Mouse (Mus musculus) thymus, postnatal 4 days (tissue): ENCODE measurements around the gene Klf3.
A peak's percentile ranks its signal among the peaks of the same experiment; 100 is the strongest.
"Not testable (repeated sequence)": the region's sequence is repeated elsewhere in the genome, so short reads cannot be mapped to it uniquely, and the experiment has no call there.

Source experiments
- DNase-seq: peaks from one replicate; pipeline ENCODE4 v3.0.0; 2021

Klf3 gene

GRCm38 (mm10) chr5:64840087-64840486 lies 36.9 kb downstream of the Klf3 start:
- no peak for DNase-seq

- DNase-seq = no peak
Measured at GRCm38 (mm10) chr5:64844622-64845021, 41.4 kb downstream of the Klf3 start.

- no peak for DNase-seq
Measured at GRCm38 (mm10) chr5:64847305-64847704, 44.1 kb downstream of the Klf3 start.

GRCm38 (mm10) chr5:64849892-64850291 lies 46.7 kb downstream of the Klf3 start:
- no peak for DNase-seq

GRCm38 (mm10) chr5:64852656-64853398 lies 49.6 kb downstream of the Klf3 start:
- peak; percentile 24 for DNase-seq

- DNase-seq = no peak
Measured at GRCm38 (mm10) chr5:64853421-64853820, 50.2 kb downstream of the Klf3 start.

GRCm38 (mm10) chr5:64855199-64855598 lies 52.0 kb downstream of the Klf3 start:
- no peak for DNase-seq

- DNase-seq = peak; percentile 80
Measured at GRCm38 (mm10) chr5:64860900-64861470, 57.8 kb downstream of the Klf3 start.

GRCm38 (mm10) chr5:64861471-64862199 lies 58.4 kb downstream of the Klf3 start:
- peak; percentile 56 for DNase-seq

- DNase-seq = peak; percentile 39
Measured at GRCm38 (mm10) chr5:64862269-64862668, 59.1 kb downstream of the Klf3 start.

- peak; percentile 40 for DNase-seq
Measured at GRCm38 (mm10) chr5:64864699-64865108, 61.5 kb downstream of the Klf3 start.

GRCm38 (mm10) chr5:64865219-64865964 lies 62.2 kb downstream of the Klf3 start:
- DNase-seq = peak; percentile 32

- DNase-seq = peak; percentile 84
Measured at GRCm38 (mm10) chr5:64866331-64867050, 63.3 kb downstream of the Klf3 start.

- no peak for DNase-seq
Measured at GRCm38 (mm10) chr5:64867124-64867523, 63.9 kb downstream of the Klf3 start.

- no peak for DNase-seq
Measured at GRCm38 (mm10) chr5:64867551-64867950, 64.4 kb downstream of the Klf3 start.

- peak; percentile 2 for DNase-seq
Measured at GRCm38 (mm10) chr5:64876086-64876830, 73.1 kb downstream of the Klf3 start.

- DNase-seq = no peak
Measured at GRCm38 (mm10) chr5:64877235-64878026, 74.2 kb downstream of the Klf3 start.

- no peak for DNase-seq
Measured at GRCm38 (mm10) chr5:64878027-64878425, 74.8 kb downstream of the Klf3 start.

GRCm38 (mm10) chr5:64878526-64878925 lies 75.3 kb downstream of the Klf3 start:
- no peak for DNase-seq

- no peak for DNase-seq
Measured at GRCm38 (mm10) chr5:64879241-64879640, 76.1 kb downstream of the Klf3 start.

GRCm38 (mm10) chr5:64881559-64881958 lies 78.4 kb downstream of the Klf3 start:
- not testable (repeated sequence) for DNase-seq
